Mouse (Mus musculus) cortical plate, adult 2 months (tissue): Measurements from ENCODE around the gene Slc36a1.

ENCODE experiments used
- CTCF ChIP-seq: fragments of 200-500 bp; IDR thresholded peaks from 2 replicates; pipeline ENCODE4 v1.5.1; 2011; ENCODE audit warnings: mild to moderate bottlenecking, control low read depth, low read length; ENCODE audit not compliant: insufficient read depth; ENCODE audit errors: extremely low read depth
- POLR2A ChIP-seq: fragments of 200-500 bp; IDR thresholded peaks from 2 replicates; pipeline ENCODE4 v1.6.1; 2011; ENCODE audit warnings: mild to moderate bottlenecking, low read length, control low read depth; ENCODE audit not compliant: insufficient read depth; ENCODE audit errors: extremely low read depth

DNA sequence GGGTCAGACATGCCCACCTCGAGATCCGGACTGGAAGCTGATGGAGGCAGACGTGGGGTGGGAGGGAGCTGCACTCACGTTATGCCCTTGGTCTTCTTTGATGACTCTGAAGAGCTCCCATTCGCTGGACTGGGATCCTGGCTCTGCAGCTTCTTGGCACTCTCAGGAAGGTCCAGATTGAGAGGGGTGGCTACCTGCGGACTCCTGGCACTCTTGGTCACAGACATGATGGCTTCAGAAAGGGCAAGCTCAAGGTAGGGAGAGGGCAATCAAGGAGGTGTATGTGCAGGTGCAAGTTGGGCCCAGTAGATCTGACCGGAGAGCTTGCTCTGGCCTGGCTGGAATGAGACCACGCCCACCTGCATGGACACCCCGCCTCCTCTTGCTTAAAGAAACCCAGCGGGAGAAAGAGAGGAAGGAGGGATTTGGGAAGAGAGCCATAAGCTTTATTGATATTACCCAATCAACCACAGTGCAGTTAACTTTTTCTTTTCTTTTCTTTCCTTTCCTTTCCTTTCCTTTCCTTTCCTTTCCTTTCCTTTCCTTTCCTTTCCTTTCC is 19.3 kb upstream of the Slc36a1 start, which contains the start of gene Slc36a2:
- no peak for TF ChIP-seq POLR2A
- TF ChIP-seq CTCF = no peak
